Mouse (Mus musculus) MEL (cell line): ENCODE results near the gene Fam173b. TPM values are rescaled to one million over a fixed set of nuclear protein-coding genes. Genes with fewer than 3 reads are reported as not detected.
A peak's percentile ranks its signal among the peaks of the same experiment; 100 is the strongest.

Experiments used
- DNase-seq: peaks from one replicate; pipeline ENCODE4 v3.0.0; 2011; ENCODE audit warnings: low read depth, low spot score
- H3K27ac ChIP-seq: 2 replicates; pipeline ENCODE4 v1.5.1; 2012; ENCODE audit warnings: low read depth, mild to moderate bottlenecking, control low read depth, low read length, moderate library complexity; ENCODE audit not compliant: control insufficient read depth
- H3K27me3 ChIP-seq, 2 experiments: fragments of 150-350 bp in 1 of 2; sonication (generic) in 1 of 2; 2 replicates each; pipeline ENCODE4 v1.6.1; 2012; ENCODE audit warnings: low read length in 2 of 2, mild to moderate bottlenecking in 2 of 2, improper control_type of control experiment in 1 of 2, moderate library complexity in 1 of 2; ENCODE audit not compliant: insufficient read depth in 2 of 2, control insufficient read depth in 1 of 2
- H3K36me3 ChIP-seq, 2 experiments: 2 replicates each; pipeline ENCODE4 v1.6.1; 2012 to 2014; ENCODE audit warnings: low read length in 2 of 2, improper control_type of control experiment in 1 of 2, inconsistent platforms in 1 of 2, mild to moderate bottlenecking in 1 of 2; ENCODE audit not compliant: insufficient read depth in 2 of 2, control insufficient read depth in 1 of 2
- H3K4me1 ChIP-seq, 2 experiments: fragments of 150-350 bp in 1 of 2; sonication (generic) in 1 of 2; 2 replicates each; pipeline ENCODE4 v1.6.1; 2012; ENCODE audit warnings: low read length in 2 of 2, improper control_type of control experiment in 1 of 2, mild to moderate bottlenecking in 1 of 2; ENCODE audit not compliant: insufficient read depth in 2 of 2, control insufficient read depth in 1 of 2
- H3K4me3 ChIP-seq, 2 experiments: fragments of 150-350 bp in 1 of 2; sonication (generic) in 1 of 2; 2 replicates each; pipeline ENCODE4 v1.5.1; 2012; ENCODE audit warnings: low read depth in 2 of 2, low read length in 2 of 2, mild to moderate bottlenecking in 2 of 2, moderate library complexity in 2 of 2, control low read depth in 1 of 2, improper control_type of control experiment in 1 of 2; ENCODE audit not compliant: control insufficient read depth in 1 of 2, insufficient read depth in 1 of 2
- H3K79me2 ChIP-seq: 2 replicates; pipeline ENCODE4 v1.6.1; 2012; ENCODE audit warnings: mild to moderate bottlenecking, low read length, moderate library complexity; ENCODE audit not compliant: control insufficient read depth, poor library complexity, insufficient read depth
- H3K9ac ChIP-seq: 2 replicates; pipeline ENCODE4 v1.6.1; 2012; ENCODE audit warnings: low read depth, mild to moderate bottlenecking, control low read depth, low read length, moderate library complexity; ENCODE audit not compliant: control insufficient read depth, poor library complexity, severe bottlenecking
- H3K9me3 ChIP-seq: fragments of 150-350 bp; sonication (generic); replicated peaks from 2 replicates; pipeline ENCODE4 v1.6.1; 2012; ENCODE audit warnings: mild to moderate bottlenecking, low read length, improper control_type of control experiment, moderate library complexity; ENCODE audit not compliant: insufficient read depth
- CHD2 ChIP-seq: IDR thresholded peaks from 2 replicates; pipeline ENCODE4 v1.6.1; 2011; ENCODE audit warnings: low read length, improper control_type of control experiment
- ELF1 ChIP-seq: IDR thresholded peaks from 2 replicates; pipeline ENCODE4 v1.6.1; 2014; ENCODE audit warnings: low read depth, mild to moderate bottlenecking, inconsistent platforms, low read length, improper control_type of control experiment, moderate library complexity
- GATA1 ChIP-seq: IDR thresholded peaks from 2 replicates; pipeline ENCODE4 v1.6.1; 2011; ENCODE audit warnings: low read depth, low read length, improper control_type of control experiment
- HCFC1 ChIP-seq: IDR thresholded peaks from 2 replicates; pipeline ENCODE4 v1.6.1; 2012; ENCODE audit warnings: low read depth, mild to moderate bottlenecking, inconsistent platforms, low read length, improper control_type of control experiment, moderate library complexity
- MAFK ChIP-seq: IDR thresholded peaks from 2 replicates; pipeline ENCODE4 v1.6.1; 2011; ENCODE audit warnings: low read depth, mild to moderate bottlenecking, low read length, improper control_type of control experiment, borderline replicate concordance
- MYB ChIP-seq: IDR thresholded peaks from 2 replicates; pipeline ENCODE4 v1.6.1; 2011; ENCODE audit warnings: mild to moderate bottlenecking, low read depth, low read length, improper control_type of control experiment
- MYC ChIP-seq: IDR thresholded peaks from 2 replicates; pipeline ENCODE4 v1.6.1; 2011; ENCODE audit warnings: low read depth, mild to moderate bottlenecking, low read length, improper control_type of control experiment, moderate library complexity
- POLR2AphosphoS5 ChIP-seq: IDR thresholded peaks from 2 replicates; pipeline ENCODE4 v1.6.1; 2012; ENCODE audit warnings: low read depth, borderline replicate concordance, mild to moderate bottlenecking, inconsistent platforms, low read length, moderate library complexity, mixed read lengths
- RAD21 ChIP-seq: IDR thresholded peaks from 2 replicates; pipeline ENCODE4 v1.6.1; 2011; ENCODE audit warnings: mild to moderate bottlenecking, low read depth, low read length, improper control_type of control experiment
- RCOR1 ChIP-seq: IDR thresholded peaks from 2 replicates; pipeline ENCODE4 v1.6.1; 2012; ENCODE audit warnings: low read depth, mild to moderate bottlenecking, inconsistent platforms, low read length, improper control_type of control experiment
- TAL1 ChIP-seq: IDR thresholded peaks from 2 replicates; pipeline ENCODE4 v1.6.1; 2012; ENCODE audit warnings: mild to moderate bottlenecking, inconsistent platforms, low read length, moderate library complexity, mixed read lengths
- ZNF384 ChIP-seq: IDR thresholded peaks from 2 replicates; pipeline ENCODE4 v1.6.1; 2012; ENCODE audit warnings: low read depth, mild to moderate bottlenecking, inconsistent platforms, low read length, improper control_type of control experiment
- polyA plus RNA-seq, 2 experiments: library from polyadenylated mRNA; stranded (reverse) in 1 of 2; unstranded in 1 of 2; fragments of >175 nt in 1 of 2; fragments of >200 nt in 1 of 2; gene quantifications; 2 replicates each; pipeline versions ENCODE4 v1.2.1 to v1.2.4; 2012; ENCODE audit warnings: low replicate concordance in 2 of 2, low read depth in 1 of 2; ENCODE audit not compliant: insufficient read length in 2 of 2, insufficient read depth in 1 of 2, missing spikeins in 1 of 2
- total RNA-seq: library from RNA; depleted of rRNA; stranded (reverse); fragments of 300-350 nt; gene quantifications from 2 replicates; pipeline ENCODE4 v1.2.3, GENCODE M21; 2012

Gene Fam173b
- total and polyA plus RNA-seq, 3 experiments = 21.0 to 29.2 TPM; not detected in 1

GRCm38 (mm10) chr15:31617261-31617660, 15.6 kb downstream of the Fam173b start:
- H3K9ac ChIP-seq = no peak overlapping the region
- no peaks in the 10 kb centered on the region for H3K79me2 ChIP-seq
- no peak overlapping the region for H3K27ac ChIP-seq
- no peak for TF ChIP-seq MYC
- H3K36me3 ChIP-seq = peaks cover 1 to 15% of the 10 kb centered on the region in 2 experiments; a peak in 2 of 4 replicates
- H3K4me3 ChIP-seq = no peak overlapping the region
- H3K27me3 ChIP-seq = no peaks in the 10 kb centered on the region
- peaks cover 12 to 21% of the 10 kb centered on the region in 2 experiments for H3K4me1 ChIP-seq
- no peak for DNase-seq
- H3K9me3 ChIP-seq = no peaks in the 10 kb centered on the region

- Histone ChIP-seq H3K9me3 (no peaks in the 10 kb centered on the region), H3K27ac (no peak overlapping the region), H3K4me1 (peaks cover 3 to 5% of the 10 kb centered on the region in 2 experiments), H3K9ac (no peak overlapping the region)
- DNase-seq = peak; percentile 29
- TF ChIP-seq CHD2 (no peak), ELF1 (no peak), RAD21 (peak; percentile 19), POLR2AphosphoS5 (no peak), MYB (no peak), GATA1 (no peak), RCOR1 (no peak), HCFC1 (no peak)
- TF ChIP-seq, all 39 proteins: peak for 1
- no peaks in the 10 kb centered on the region for H3K79me2 ChIP-seq
- H3K36me3 ChIP-seq = peaks cover 1 to 4% of the 10 kb centered on the region in 2 experiments; a peak in 2 of 4 replicates
- no peak overlapping the region for H3K4me3 ChIP-seq
- H3K27me3 ChIP-seq = no peaks in the 10 kb centered on the region
Measured at GRCm38 (mm10) chr15:31619521-31619920, 17.9 kb downstream of the Fam173b start.

- Histone ChIP-seq H3K79me2 (no peaks in the 10 kb centered on the region), H3K27ac (no peak overlapping the region), H3K4me1 (no peaks in the 10 kb centered on the region), H3K9me3 (no peaks in the 10 kb centered on the region), H3K36me3 (no peaks in the 10 kb centered on the region), H3K9ac (no peak overlapping the region), H3K4me3 (no peak overlapping the region), H3K27me3 (peaks cover 0 to 1% of the 10 kb centered on the region in 2 experiments; a peak in 1 of 4 replicates)
- DNase-seq = peak; percentile 24
- TF ChIP-seq GATA1 (peak; percentile 42), TAL1 (no peak), MAFK (peak; percentile 36; the same call in 1 of the 2 replicates), ZNF384 (peak; percentile 91)
Measured at GRCm38 (mm10) chr15:31627277-31628154, 25.9 kb downstream of the Fam173b start.
